Mouse (Mus musculus) midbrain, embryonic 16.5 days (tissue): ENCODE results near the gene Map1lc3a. TPM values are rescaled to one million over a fixed set of nuclear protein-coding genes. Genes with fewer than 3 reads are reported as not detected.

Experiments used
- ATAC-seq: fragments of 200-750 bp; cut with Nextera tagmentation; 2 replicates; pipeline ENCODE4 v1.8.0; 2017; ENCODE audit warnings: moderate TSS enrichment
- H3K27ac ChIP-seq: fragments of 300-500 bp; sonication (generic); 2 replicates; pipeline ENCODE4 v1.5.1; 2014; ENCODE audit warnings: mild to moderate bottlenecking, low read length, mixed read lengths
- H3K27me3 ChIP-seq: fragments of 300-500 bp; sonication (generic); 2 replicates; pipeline ENCODE4 v1.6.1; 2014; ENCODE audit warnings: low read depth, low read length, mixed read lengths; ENCODE audit not compliant: control insufficient read depth, insufficient read depth
- H3K36me3 ChIP-seq: fragments of 300-500 bp; sonication (generic); 2 replicates; pipeline ENCODE4 v1.6.1; 2014; ENCODE audit warnings: mild to moderate bottlenecking, low read length, moderate library complexity, mixed read lengths; ENCODE audit not compliant: control insufficient read depth, insufficient read depth
- H3K4me1 ChIP-seq: fragments of 300-500 bp; sonication (generic); 2 replicates; pipeline ENCODE4 v1.6.1; 2014; ENCODE audit warnings: mild to moderate bottlenecking, low read length, mixed read lengths; ENCODE audit not compliant: control insufficient read depth, insufficient read depth
- H3K4me2 ChIP-seq: fragments of 300-500 bp; sonication (generic); 2 replicates; pipeline ENCODE4 v1.6.1; 2014; ENCODE audit warnings: mild to moderate bottlenecking, low read length, mixed read lengths
- H3K4me3 ChIP-seq: fragments of 300-500 bp; sonication (generic); 2 replicates; pipeline ENCODE4 v1.5.1; 2014; ENCODE audit warnings: low read depth, mild to moderate bottlenecking, low read length, moderate library complexity, mixed read lengths
- H3K9ac ChIP-seq: fragments of 300-500 bp; sonication (generic); 2 replicates; pipeline ENCODE4 v1.6.1; 2014; ENCODE audit warnings: low read depth, low read length, mixed read lengths
- H3K9me3 ChIP-seq: fragments of 300-500 bp; sonication (generic); replicated peaks from 2 replicates; pipeline ENCODE4 v1.6.1; 2014; ENCODE audit warnings: mild to moderate bottlenecking, low read length, mixed read lengths; ENCODE audit not compliant: control insufficient read depth, poor library complexity, severe bottlenecking
- WGBS: fragments of 180-500 bp; shearing (Covaris S2); extraction: QIAGEN DNeasy Blood & Tissue Kit; methylation state at CpG from one replicate; pipeline ENCODE4 v1.1.7; 2014; 5-methylcytosine and 5-hydroxymethylcytosine counted together
- polyA plus RNA-seq: library from polyadenylated mRNA; unstranded; fragments of >200 nt; fragmentation: Nextera tagmentation; extraction: Ambion mirVana; gene quantifications from 2 replicates; pipeline ENCODE4 v1.2.1, GENCODE M21; 2015

The Map1lc3a gene
- polyA plus RNA-seq, 1 experiment from 2014 or later = 612 TPM

DNA sequence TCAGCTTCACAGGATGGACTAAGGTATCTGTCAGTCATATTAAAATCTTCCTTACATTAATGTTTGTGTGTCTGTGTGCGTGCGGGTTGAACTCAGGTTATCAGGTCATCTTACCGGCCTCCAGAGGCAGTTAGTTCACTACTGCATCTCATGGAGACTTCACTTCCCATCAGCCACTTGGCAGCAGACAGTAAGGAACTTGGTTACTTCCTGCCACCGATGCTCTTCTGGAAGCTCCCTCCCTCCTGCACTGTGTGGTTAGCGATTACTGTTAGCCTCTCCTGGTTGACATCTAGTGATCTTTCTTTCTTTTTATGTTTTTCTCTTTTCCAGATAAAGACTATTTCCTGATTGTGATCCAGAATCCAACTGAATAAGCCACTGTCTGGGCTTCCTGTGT lies 26.5 kb upstream of the Map1lc3a start:
- Histone ChIP-seq H3K27ac (no peak overlapping the region), H3K4me1 (no peaks in the 10 kb centered on the region), H3K27me3 (no peaks in the 10 kb centered on the region), H3K9me3 (no peaks in the 10 kb centered on the region), H3K36me3 (peaks cover 57% of the 10 kb centered on the region), H3K4me2 (no peak overlapping the region), H3K4me3 (no peak overlapping the region), H3K9ac (no peak overlapping the region)
- no peak for ATAC-seq
- 92% methylated on average over 5 of the region's 5 CpGs for WGBS

DNA sequence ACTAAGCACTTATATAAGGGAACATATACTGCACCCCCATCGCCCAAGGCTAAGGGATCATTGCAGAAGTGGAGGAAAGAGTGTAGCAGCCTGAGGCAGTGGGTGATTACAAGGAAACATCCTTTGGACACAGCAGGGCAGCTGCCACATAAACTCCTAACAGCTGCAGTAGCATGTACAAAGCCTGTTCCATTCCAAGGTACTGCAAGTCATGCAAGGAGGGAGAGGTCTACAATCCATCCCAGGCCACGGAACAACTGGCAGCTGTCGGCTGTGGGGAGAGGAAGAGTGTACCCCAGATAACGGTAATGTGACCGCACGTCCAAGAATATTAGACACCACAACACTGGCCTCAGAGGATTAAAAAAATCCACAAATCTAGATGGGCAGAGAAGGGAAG lies 10.6 kb upstream of the Map1lc3a start:
- 92% methylated on average over 6 of the region's 6 CpGs for WGBS
- no peaks in the 10 kb centered on the region for H3K36me3 ChIP-seq
- no peaks in the 10 kb centered on the region for H3K4me1 ChIP-seq
- no peak overlapping the region for H3K4me3 ChIP-seq
- H3K4me2 ChIP-seq = no peak overlapping the region
- H3K9me3 ChIP-seq = no peaks in the 10 kb centered on the region
- no peak for ATAC-seq
- H3K27me3 ChIP-seq = no peaks in the 10 kb centered on the region
- no peak overlapping the region for H3K27ac ChIP-seq
- no peak overlapping the region for H3K9ac ChIP-seq

DNA sequence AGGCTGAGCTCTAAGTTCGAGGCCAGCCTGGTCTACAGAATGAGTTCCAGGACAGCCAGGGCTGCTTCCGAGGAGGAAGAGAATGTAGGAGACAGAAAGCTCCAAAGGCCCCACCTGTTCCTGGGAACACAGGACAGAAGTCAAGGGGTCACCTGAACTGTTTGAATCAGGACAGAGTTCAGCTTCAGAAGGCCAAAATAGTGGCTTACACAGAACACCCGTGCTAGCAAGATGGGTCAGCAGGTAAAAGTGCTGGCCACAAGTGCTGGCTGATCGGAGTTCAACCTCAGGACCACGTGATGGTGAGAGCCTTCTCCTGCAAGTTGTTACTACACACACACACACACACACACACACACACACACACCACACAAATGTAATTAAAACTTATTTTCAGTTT lies 9.2 kb upstream of the Map1lc3a start:
- Histone ChIP-seq H3K9me3 (no peaks in the 10 kb centered on the region), H3K36me3 (no peaks in the 10 kb centered on the region), H3K4me1 (no peaks in the 10 kb centered on the region), H3K4me3 (no peak overlapping the region), H3K4me2 (no peak overlapping the region), H3K9ac (no peak overlapping the region), H3K27ac (no peak overlapping the region), H3K27me3 (no peaks in the 10 kb centered on the region)
- 86% methylated on average over 5 of the region's 5 CpGs for WGBS
- ATAC-seq = no peak

DNA sequence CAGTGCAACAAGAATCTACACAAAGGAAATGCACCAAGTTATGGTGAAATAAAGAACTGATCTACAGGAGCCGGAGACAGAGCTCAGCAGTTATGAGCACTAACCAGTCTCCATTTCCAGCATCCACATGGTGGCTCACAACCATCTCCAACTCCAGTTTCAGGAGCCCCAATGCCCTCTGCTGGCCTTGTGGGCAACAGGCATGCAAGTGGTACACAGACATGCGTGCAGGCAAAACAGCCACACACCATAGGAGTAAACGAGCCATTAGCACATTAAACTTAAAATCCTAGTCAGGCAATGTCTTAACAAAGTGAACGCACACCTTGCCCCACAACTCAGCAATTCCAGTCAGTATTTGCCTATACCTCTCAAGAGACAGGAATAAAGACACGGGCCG lies 4.1 kb upstream of the Map1lc3a start:
- no peak overlapping the region for H3K9ac ChIP-seq
- H3K27me3 ChIP-seq = no peaks in the 10 kb centered on the region
- no peak overlapping the region for H3K4me2 ChIP-seq
- H3K4me1 ChIP-seq = peaks cover under 1% of the 10 kb centered on the region; the same call in 1 of the 2 replicates
- no peak for ATAC-seq
- 87% methylated on average over 6 of the region's 6 CpGs for WGBS
- no peak overlapping the region for H3K4me3 ChIP-seq
- no peaks in the 10 kb centered on the region for H3K9me3 ChIP-seq
- H3K27ac ChIP-seq = no peak overlapping the region
- H3K36me3 ChIP-seq = no peaks in the 10 kb centered on the region

DNA sequence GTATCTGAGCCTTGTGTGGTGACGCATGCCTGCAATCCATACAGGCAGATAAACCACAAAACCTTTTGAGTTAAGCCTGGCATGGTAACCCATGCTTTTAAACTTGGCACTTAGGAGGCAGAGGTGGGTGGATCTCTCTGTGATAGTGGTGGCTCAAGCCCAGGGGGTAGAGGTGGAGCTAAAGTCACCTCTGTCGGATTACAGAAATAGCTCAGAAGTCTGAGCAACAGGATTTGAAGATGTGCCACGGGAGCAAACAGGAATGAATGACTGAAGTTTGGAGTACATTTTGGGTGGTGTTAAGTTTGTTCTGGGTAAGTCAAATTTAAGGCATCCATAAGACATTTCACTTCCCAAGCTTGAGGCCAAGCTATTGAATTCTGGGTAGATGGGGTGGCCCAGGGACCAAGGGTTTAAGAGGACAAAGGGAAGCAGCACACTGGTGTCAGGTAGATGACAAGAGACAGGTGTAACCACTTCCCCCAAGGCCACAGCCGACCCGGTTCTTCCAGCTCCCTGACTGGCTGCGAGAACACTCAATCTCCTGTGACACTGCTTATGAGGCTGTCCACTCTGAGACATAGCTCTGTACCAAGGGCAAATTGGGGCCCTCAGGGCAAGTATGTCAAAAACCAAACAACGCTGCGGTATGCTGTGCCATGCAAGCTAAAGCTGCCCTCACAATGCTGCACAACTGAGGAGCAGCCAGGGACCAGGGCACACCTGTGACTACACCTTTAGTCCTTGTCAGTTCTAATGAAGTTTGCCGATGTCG lies 3.5 kb upstream of the Map1lc3a start:
- Histone ChIP-seq H3K9me3 (no peaks in the 10 kb centered on the region), H3K4me3 (no peak overlapping the region), H3K36me3 (no peaks in the 10 kb centered on the region), H3K4me2 (no peak overlapping the region), H3K4me1 (peaks cover 7% of the 10 kb centered on the region), H3K27me3 (no peaks in the 10 kb centered on the region), H3K27ac (no peak overlapping the region), H3K9ac (no peak overlapping the region)
- 84% methylated on average over 10 of the region's 10 CpGs for WGBS
- ATAC-seq = no peak

DNA sequence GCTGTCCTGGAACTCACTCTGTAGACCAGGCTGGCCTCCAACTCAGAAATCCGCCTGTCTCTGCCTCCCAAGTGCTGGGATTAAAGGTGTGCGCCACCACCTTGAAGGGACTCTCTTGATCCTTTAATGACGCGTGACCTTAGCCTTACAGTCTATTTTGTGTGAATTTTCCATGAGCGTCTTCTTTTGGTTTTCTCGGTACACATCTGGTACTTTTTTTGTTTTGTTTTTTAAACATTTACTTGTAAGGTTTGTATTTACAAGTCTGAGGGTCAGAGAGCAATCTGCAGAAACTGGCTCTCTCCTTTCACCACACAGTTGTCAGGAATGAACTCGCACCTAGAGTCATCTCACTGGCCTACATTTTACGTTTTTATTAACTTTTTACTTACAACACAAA lies 2.5 kb upstream of the Map1lc3a start:
- ATAC-seq = no peak
- H3K36me3 ChIP-seq = peaks cover 5% of the 10 kb centered on the region; the same call in 1 of the 2 replicates
- no peaks in the 10 kb centered on the region for H3K9me3 ChIP-seq
- WGBS = 86% methylated on average over 8 of the region's 8 CpGs
- peaks cover 10% of the 10 kb centered on the region for H3K4me1 ChIP-seq
- H3K27ac ChIP-seq = no peak overlapping the region
- H3K4me2 ChIP-seq = no peak overlapping the region
- no peak overlapping the region for H3K4me3 ChIP-seq
- no peak overlapping the region for H3K9ac ChIP-seq
- no peaks in the 10 kb centered on the region for H3K27me3 ChIP-seq

DNA sequence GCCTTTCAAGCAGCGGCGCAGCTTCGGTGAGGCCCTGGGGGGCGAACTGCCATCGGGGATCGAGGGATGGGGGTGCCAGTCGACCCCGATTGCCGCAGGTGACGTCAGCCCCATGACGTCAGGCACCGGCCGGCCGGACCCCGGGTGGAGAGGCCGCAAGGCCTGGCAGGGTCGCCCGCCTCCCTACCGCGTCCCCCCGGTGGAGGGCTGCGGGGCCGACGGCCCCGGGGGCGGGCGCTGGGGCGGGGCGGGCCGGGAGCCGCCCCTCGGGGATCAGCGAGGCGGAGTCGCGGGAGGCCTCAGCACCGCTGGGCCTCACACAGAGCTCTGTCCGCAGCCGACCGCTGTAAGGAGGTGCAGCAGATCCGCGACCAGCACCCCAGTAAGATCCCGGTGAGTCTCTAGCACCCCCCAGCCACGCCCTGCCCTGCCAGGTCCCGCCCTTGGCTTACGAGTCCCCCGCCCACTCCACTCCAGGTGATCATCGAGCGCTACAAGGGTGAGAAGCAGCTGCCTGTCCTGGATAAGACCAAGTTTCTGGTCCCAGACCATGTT lies 601 bp downstream of the Map1lc3a start:
- H3K9ac ChIP-seq = peak overlapping the region; percentile 98
- ATAC-seq = peak; percentile 85
- H3K27ac ChIP-seq = peak overlapping the region; percentile 90
- H3K4me2 ChIP-seq = peak overlapping the region; percentile 88
- WGBS = 1% methylated on average over 44 of the region's 49 CpGs
- H3K4me1 ChIP-seq = peaks cover 10% of the 10 kb centered on the region
- H3K36me3 ChIP-seq = peaks cover 5% of the 10 kb centered on the region; the same call in 1 of the 2 replicates
- no peaks in the 10 kb centered on the region for H3K9me3 ChIP-seq
- H3K27me3 ChIP-seq = no peaks in the 10 kb centered on the region
- peak overlapping the region; percentile 97 for H3K4me3 ChIP-seq

DNA sequence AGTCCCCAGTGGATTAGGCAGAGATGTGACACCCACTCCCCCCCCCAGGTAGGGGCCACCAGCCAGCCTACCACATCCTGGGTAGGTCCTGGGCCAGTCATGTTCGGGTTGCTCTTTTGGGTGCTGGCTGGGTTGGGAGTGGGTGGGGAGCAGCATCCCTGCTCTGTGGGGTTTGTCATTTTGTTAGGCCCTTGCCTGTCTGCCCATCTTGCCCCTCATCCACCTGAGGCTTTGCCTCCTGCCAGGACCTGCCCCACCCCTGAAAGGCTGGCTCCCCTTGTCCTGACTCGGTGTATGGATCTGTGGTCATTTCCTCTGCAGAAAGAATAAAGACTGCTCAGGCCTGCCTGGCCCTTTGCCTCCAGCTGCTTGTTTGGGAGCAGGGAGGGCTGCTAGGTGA lies 1.6 kb downstream of the Map1lc3a start:
- peaks cover 5% of the 10 kb centered on the region; the same call in 1 of the 2 replicates for H3K36me3 ChIP-seq
- no peak overlapping the region for H3K27ac ChIP-seq
- no peak; the same call in 1 of the 2 replicates for ATAC-seq
- H3K4me3 ChIP-seq = peak overlapping the region; percentile 97; the same call in 1 of the 2 replicates
- H3K9ac ChIP-seq = peak overlapping the region; percentile 98; the same call in 1 of the 2 replicates
- WGBS = 94% methylated on average over 2 of the region's 2 CpGs
- peaks cover 10% of the 10 kb centered on the region for H3K4me1 ChIP-seq
- H3K4me2 ChIP-seq = peak overlapping the region; percentile 88
- no peaks in the 10 kb centered on the region for H3K9me3 ChIP-seq
- no peaks in the 10 kb centered on the region for H3K27me3 ChIP-seq

DNA sequence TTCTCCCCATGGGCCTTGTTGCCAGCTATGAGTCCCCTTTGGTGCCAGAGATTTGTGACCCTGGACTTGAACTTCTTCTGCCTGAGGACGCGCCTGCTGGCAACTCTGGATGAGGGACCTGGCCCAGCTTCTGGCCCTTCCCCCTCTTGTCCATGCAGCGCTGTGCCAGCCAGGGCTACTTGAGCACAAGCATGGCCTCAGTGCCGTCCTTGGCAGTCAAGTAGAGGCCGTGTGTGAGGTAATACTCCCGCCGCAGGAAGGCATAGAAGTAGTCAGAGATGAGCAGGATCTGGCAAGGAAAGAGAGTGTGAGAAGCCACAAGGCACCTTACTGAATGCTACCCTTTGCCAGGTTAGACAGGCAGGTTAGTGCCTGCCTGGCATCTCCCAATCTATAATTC lies 2.3 kb downstream of the Map1lc3a start:
- H3K9ac ChIP-seq = no peak overlapping the region
- H3K27me3 ChIP-seq = no peaks in the 10 kb centered on the region
- peaks cover 5% of the 10 kb centered on the region; the same call in 1 of the 2 replicates for H3K36me3 ChIP-seq
- no peak overlapping the region for H3K4me3 ChIP-seq
- H3K9me3 ChIP-seq = no peaks in the 10 kb centered on the region
- peaks cover 10% of the 10 kb centered on the region for H3K4me1 ChIP-seq
- WGBS = 89% methylated on average over 7 of the region's 7 CpGs
- H3K4me2 ChIP-seq = no peak overlapping the region
- no peak overlapping the region for H3K27ac ChIP-seq
- no peak for ATAC-seq
